Mouse (Mus musculus) lung, postnatal 4 days (tissue): ENCODE measurements around the gene Ncoa7.
"Not testable (repeated sequence)": the region's sequence is repeated elsewhere in the genome, so short reads cannot be mapped to it uniquely, and the experiment has no call there.

Experiments used
- DNase-seq, 2 experiments: peaks; one replicate each; pipeline ENCODE4 v3.0.0; 2021

Ncoa7 gene

DNA sequence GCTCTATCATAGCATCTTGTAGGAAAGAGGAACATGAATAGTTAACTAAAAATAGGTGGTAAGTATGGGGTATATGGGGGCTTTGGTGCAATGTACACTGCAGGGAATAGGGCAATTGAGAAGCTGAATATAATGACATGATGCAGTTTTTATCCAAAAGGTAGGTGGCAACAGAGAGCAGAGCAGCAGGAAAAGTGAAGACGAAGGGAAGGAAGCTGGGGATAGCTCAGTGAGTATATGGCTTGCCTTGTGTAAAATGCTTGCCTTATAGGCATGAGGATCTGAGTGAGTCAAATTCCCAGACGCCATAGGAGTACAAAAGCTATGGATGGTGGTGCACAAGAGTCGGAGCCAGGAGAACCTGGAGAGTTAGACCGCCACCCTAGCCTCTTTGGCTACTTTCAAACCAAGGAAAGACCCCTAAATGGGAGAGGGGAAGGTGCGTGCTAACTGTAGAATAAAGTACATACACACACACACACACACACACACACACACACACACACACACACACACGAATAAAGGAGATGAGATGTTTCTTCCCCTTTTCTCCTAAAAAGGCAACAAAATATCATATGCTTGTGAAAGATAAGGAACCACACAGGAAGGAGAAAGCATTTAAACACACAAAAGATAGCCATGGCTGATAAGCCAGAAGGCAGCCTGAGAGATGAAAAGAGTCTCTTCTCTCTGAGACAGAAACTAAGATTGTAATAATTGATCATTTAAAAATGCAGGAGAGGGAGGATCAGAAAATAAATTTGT lies 142.4 kb downstream of the Ncoa7 start:
- DNase-seq, result no peak

DNA sequence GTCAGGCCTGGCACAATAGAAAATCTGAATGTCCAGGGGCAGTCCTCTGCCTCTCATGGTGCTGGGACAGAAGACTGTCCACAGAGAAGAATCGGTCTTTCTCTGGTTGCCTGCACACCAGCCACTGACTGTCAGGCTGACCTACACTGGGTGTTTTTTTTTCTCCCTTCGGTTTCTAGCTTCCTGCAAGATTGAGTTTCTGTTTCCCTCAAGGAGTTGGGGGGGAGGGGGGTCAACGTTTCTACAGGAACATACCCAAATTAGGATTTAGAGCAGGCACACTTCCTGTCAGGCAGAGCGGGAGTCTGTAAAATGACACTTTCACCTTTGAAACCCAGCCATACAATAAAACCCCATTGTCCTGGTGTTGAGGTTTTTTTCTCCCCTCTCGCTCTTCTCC lies 147.5 kb downstream of the Ncoa7 start:
- DNase-seq, result peak in 1 of 2 experiments; percentile 13

DNA sequence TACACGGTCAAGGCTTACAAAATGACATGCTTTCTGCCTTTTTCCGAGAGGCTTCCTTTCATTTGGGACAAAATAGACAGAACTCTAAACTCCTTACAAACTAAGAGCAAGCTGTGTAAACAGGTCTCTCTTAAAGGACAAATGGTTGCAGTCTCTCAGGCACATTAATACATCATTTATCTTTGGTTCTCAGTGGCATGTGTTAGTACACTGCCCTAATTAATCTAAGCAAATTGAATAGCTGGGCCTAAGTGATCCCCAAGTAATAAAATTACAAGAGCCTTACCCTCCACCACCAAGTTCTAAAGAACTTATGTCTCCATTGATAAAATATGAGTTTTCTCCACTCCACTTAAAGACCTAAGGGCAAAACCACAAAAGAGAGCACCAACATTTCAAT lies 155.4 kb downstream of the Ncoa7 start:
- no peak for DNase-seq

DNA sequence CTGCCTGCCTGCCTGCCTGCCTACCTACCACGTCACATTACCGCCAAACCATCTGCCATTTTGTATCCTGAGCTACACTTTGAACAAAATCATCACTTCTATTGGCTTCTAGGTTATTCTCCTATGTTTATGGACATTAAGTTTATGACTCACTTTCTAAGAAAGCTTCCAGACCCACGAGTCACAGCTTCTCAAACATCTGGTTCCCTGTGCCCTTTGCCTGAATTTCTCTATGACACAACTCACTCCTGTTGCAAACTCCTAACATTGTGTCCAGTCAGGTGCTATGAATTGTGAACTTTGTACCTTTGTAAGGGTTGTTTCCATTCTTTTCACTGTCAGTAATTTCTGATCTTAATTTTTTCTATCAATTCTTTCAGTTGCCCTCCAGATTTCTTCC lies 164.9 kb downstream of the Ncoa7 start:
- no peak for DNase-seq

DNA sequence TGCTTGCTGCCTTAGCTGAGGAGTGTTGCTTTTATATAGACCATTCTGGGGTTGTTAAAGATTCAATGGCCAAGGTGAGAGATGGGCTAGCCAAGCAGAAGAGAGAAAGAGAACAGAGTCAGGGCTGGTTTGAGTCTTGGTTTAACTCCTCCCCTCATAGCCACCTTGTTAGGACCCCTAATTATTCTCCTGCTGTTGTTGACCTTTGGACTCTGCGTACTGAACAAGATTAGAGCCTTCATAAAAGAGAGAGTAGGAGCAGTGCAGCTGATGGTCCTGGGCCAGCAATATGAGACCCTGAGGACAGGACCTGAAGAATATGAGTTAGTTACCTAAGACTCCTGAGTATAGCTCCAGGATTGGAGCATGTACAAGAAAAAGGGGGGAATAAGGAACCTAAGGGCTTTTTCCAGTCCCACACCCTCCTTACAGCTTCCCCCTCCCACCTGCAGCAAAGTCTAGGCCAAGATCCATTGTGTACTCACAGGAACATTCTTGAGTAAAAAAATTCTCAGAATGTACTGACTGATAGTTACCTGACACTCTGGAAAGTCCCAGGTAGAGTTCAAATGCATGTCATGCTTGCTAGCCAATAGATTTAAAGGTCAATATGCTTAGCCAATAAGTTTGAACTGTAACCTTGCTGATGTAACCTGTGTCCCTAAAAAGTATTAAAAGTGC lies 166.5 kb downstream of the Ncoa7 start:
- DNase-seq, result not testable (repeated sequence)

DNA sequence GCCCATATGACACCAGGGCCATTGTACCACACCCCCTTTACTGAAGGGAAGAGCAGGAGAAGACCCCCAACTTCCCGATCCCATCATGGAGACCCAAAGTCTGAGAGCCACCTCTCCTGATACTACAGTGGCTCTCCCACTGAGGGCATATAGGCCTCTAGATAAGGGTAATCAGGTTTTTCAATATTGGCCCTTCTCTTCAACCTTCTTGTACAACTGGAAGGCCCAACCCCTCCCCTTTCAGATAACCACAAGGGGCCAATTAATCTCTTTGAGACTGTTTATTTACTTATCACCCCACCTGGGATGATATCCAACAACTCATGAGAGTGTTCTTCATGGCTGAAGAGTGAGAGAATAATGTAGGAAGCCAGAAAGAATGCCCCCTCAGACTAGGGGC lies 170.4 kb downstream of the Ncoa7 start:
- no peak for DNase-seq

DNA sequence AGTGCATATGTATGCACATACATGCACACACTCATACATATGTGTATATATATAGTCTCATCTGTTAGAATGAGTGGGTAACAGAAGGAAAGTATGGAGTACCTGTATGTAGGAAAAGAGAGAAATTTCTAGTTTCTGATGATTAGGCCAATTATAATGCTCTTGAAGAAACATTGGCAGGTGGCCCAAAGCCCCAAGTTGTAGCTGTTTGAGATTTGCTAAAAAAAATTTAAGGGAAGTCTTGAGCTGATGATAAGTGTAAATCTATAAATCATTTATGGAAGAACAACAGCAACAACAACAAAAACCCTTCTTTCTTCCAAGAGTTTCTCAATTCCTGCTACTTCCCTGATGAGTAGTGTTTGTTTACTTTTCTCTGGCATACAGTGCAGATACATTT lies 173.1 kb downstream of the Ncoa7 start:
- no peak for DNase-seq

DNA sequence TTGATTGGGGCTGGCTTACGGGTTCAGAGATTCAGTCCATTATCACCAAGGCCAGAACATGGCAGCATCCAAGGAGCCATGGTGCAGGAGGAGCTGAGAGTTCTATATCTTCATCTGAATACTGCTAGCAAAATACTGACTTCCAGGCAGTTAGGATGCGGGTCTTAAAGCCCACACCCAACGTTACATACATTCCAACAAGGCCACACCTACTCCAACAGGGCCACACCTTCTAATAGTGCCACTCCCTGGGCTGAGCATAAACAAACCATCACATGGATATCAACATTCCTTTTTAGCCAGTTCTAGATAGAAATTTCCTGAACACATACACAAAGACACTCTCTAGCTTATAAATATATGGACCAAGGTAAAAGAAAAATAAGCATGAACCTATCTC lies 173.6 kb downstream of the Ncoa7 start, which contains the start of gene Hint3:
Gene Hint3 (minus strand): TSS at position 120 of the 400 bp plus-strand sequence.
- DNase-seq, result no peak

DNA sequence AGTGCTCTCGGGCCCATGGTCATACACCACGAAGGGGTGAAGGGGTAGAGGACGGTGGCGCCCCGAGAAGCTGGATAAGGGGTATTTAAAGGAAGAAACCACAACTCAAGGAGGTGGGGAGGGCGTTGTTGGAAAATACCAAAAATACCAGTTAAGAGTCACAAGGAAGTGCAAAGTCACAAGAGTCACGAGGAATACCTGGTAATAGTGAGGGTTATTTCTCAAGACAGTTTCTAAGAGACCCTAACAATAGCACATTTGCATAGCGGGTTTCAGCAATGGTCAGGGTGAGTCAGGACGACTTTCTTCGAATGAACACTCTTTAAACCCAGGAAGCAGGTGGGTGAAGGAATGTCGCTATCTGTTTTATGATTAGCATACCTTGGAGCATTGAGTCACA lies 174.7 kb downstream of the Ncoa7 start:
- DNase-seq, result not testable (repeated sequence)

DNA sequence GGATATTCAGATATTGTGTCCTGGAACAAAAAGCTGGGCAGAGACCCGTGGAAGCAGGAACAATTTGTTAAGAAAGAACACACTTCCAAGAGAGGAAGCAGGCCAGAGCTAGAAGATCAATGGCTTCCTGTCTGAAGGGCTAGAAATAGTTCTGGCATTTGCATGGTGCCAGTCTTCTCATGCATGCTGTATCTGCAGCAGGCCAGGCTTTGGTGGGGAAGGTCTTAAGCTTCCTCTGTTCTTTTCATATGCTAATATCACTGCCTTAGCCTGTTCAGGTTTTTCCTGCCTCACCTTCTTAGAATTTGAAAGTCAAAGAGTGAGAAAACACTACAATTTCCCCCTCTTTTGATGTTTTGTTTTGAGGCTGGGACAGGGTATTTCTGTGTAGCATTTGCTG lies 175.6 kb downstream of the Ncoa7 start:
- no peak for DNase-seq

DNA sequence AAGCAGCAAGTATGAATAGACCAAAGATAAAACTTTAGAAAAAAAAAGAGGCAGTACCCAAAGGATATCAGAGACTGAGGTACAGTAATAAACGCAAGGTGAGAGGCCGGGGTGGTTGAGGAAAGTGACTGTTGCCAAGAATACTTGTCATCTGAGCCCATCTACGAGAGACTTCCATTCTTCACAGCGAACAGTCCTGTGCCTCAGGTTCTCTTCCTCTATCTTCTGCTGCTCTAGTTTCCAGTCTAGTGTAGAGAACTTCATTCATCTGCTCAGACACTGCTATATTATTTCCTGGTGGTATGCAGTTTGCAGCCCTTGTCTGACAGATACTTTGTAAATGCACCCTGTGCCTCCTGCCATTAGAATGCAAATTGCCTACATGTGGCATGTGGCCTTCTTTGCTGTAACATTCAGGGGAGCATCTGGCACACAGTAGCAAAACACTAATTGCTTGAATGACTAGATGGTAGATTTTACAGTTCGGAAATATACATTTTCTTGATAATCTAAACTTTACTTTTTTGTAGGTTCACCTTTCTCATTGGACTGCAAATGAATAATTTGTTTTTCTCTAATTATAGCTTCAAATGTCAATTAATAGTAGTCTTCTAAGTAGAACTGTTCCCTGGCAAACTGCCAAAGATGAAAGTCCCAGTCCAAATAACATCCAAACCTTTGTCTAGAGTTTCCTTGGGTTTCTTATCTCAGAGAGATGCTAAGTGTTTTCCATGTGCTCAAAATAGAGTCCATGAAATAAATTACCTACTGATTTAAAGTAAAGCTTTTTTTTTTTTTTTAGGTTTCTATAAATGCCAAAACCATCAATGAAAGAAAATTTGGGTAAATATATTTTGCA lies 178.7 kb downstream of the Ncoa7 start:
- no peak for DNase-seq

DNA sequence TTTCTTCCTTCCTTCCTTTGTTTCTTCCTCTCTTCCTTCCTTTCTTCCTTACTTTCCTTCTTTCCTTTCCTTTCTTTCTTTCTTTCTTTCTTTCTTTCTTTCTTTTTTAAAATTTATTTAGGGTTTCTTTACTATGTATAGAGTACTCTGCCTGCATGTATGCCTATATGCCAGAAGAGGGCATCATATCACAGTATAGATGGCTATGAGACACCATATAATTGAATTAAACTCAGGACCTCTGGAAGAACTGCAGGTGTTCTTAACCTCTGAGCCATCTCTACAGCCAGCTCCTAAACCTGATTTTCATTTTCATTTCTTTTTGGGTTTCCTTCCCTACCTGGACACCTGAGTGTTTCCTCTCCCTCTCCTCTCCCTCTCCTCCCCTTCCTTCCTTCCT lies 180.2 kb downstream of the Ncoa7 start:
- DNase-seq, result no peak

DNA sequence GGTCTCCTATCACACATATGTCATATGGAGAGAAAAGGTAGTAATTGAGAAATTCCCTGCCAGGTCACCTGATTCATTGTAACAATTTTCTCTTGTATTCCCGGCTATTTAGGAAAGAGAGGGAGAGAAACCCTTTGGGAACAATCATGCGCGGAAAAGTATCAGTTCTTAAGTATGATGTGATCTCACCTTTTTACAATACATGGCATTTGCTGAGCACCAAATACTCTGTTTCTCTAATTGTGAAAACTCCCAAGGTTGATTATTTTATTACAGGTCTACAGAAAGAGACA lies 184.3 kb downstream of the Ncoa7 start:
- DNase-seq, result no peak

DNA sequence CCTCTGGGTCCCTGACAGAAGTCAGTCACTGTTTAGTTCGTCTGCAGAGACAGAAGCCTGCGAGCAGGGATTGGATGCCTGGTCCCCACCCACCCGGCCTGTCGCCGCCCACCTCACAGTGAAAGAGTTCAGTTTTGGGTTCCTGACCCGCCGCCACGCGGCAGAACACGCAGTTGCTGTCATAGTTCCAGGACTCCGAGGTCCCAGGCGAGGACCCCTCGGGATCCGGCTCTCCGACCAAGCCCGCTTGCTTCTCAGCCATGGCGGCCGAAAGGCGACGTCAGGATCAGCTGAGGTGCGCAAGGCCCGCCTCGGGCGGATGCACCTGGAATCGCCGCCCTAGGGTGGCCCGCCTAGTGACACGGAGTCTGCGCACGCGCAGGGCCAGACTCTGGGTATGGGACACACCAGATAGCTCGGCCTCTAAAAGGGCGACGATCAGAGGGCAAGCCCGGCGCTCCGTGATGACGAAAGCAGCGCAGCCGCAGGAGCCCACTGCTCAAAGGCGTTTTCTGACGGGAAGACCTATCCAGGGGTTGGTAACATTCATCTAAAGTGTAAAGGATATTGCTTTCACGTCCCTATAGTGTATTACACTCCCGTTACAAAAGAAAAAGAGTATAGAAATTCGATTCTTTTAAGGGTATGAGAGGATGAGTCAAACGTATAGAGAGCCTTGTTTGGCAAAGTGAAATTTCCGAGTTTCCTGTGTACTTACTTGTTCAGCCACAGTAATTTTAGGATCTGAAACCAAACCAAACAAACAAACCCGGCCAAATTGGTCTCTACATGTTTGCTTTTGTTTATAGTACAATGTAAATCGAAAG lies 184.8 kb downstream of the Ncoa7 start:
- peak; percentile 98 to 99 for DNase-seq

DNA sequence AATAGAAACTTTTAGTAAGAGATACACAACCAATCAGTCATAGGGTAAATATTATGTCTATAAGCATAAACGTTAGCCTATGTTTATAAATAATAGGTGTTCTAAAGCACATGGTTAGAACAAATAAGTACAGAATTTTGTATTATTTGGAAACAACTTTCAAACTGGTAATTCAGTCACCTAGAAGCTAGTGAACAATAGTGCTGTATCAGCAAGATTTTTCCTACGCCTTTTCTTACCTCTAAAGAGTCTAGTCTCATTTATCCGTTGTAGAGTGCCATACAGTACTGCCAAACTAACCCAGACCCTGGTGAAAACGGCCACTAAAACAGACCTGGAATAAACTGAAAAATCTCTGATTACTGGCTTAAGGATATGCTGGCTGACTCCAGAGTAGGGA lies 190.1 kb downstream of the Ncoa7 start:
- no peak for DNase-seq

DNA sequence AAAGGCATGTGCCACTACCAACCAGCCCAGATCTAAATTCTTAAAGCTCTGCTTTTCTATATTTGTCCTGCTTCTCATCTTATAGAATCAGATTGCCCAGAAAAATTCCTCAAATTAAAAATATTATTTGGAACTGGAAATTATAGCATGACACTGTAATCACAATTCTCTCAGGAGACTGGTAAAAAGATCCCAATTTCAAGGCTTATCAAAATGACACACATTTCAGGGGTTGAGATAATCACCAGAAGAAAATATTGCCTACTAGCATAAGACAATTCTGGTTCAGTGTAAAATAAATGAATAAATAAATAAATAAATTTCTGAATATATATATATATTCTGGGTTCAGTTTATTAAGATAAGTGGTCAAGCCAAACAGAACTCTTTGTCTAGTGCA lies 193.5 kb downstream of the Ncoa7 start:
- DNase-seq, result no peak

DNA sequence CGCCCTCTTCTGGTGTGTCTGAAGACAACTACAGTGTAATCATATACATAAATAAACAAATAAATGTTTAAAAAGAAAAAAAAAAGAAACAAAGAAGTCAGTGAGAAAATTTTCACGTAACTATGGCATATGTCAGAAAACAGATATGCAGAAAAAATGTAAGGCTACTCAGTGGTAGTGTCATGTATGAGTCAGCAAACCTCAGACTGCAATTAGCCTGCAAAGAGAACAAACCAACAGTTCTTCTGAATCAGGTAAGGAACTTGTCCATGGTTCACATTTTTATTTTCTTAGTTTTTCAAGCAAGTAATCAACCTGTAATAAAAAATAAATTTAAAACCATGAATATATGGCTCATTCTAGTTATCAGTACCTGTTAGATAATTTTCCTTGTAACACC lies 195.0 kb downstream of the Ncoa7 start:
- DNase-seq, result no peak

DNA sequence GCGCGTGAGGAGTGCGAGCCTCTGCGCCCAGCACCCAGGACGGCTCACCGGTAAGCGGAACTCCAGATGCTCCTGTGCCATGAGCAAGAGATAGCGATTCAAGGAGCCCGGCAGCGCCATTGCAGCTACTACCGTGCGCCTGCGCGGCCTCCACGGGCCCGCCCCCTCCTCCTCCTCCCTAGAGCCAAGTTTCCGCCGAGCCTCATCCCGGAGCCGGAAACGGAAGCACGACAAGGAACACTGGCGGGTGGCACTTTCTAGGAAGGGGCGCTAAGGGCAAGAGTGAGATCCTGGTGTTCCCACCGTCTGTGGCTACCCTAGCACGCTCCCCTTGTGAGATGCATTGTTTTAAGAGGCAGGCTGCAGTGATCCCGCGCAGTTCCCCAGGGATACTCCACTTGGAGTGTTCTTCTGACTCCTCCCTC lies 202.6 kb downstream of the Ncoa7 start, which contains the start of gene Trmt11:
Gene Trmt11 (minus strand): TSS at position 208 of the 425 bp plus-strand sequence.
- peak; percentile 93 for DNase-seq

DNA sequence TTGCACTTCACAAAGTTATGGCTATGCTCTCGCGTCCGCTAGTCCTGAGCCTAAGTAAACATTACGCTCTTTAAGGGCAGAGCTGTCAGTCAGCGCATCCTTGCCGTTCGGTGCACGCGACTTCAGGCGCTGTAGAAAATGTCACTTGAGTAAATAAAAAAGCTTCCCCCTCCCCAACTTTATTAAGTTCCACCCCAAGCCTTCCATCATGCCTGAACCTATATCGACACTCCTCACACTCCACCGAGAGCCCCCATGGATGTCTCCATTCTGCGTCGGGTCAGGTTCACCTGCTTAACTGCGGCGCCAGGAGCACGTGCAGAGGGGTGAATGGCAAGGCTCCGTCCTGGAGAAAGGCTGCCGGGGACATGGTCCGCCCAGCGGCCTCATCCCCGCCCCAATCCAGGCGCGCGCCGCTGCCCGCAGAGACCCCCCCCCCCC lies 203.0 kb downstream of the Ncoa7 start:
- no peak for DNase-seq

DNA sequence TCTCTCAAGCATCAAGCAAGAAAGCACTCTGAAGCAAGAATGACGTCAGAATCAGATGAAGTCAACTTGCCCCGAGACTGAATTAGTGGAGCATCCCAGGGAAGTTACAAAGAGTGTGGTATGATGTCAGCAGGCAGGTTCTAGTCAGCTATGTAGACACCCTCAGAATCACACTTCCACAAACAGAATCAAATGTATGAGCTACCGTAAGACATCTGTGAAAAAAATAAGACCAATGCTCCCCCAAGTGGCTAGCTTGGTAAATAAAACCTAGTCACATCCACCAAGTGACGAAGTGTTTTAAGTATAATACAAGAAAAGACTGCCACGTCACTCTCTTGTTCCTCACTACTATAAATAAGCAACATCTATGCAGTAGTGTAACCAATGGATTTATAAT lies 216.1 kb downstream of the Ncoa7 start:
- DNase-seq, result no peak

DNA sequence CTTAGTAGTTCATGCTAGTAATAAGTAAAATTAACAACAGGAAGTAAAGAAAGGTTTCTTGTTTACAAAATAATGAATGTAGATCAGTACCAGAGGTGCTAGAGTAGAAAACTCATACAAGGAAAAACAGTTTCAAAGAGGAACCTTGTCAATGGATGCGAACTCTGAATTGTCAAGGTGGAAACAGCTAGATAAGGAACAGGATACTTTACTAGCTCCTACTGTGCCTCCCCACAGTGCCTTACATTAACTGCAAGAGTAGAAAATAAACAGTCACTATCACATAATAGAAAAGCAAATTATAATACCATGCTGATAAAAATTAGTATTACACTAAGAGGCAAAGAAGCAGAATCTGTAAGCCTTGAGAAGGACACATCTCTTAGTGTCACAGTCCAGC lies 217.4 kb downstream of the Ncoa7 start:
- no peak for DNase-seq
